Mouse (Mus musculus) midbrain, embryonic 14.5 days (tissue): ENCODE data around the gene Limk2. TPM values are rescaled to one million over a fixed set of nuclear protein-coding genes. Genes with fewer than 3 reads are reported as not detected.

Experiments
- ATAC-seq: fragments of 200-750 bp; cut with Nextera tagmentation; 2 replicates; pipeline ENCODE4 v1.8.0; 2017; ENCODE audit warnings: moderate number of reproducible peaks, moderate library complexity; ENCODE audit not compliant: low FRiP score, low TSS enrichment
- DNase-seq: peaks from one replicate; pipeline ENCODE4 v3.0.0-alpha.2; 2015
- H3K27ac ChIP-seq: fragments of 300-500 bp; sonication (generic); replicated peaks from 2 replicates; pipeline ENCODE4 v1.5.1; 2014; ENCODE audit warnings: mild to moderate bottlenecking, low read depth, low read length, moderate library complexity
- H3K27me3 ChIP-seq: fragments of 300-500 bp; sonication (generic); 2 replicates; pipeline ENCODE4 v1.6.1; 2014; ENCODE audit warnings: low read length, control low read depth, mixed read lengths; ENCODE audit not compliant: control insufficient read depth, insufficient read depth
- H3K36me3 ChIP-seq: fragments of 300-500 bp; sonication (generic); 2 replicates; pipeline ENCODE4 v1.6.1; 2014; ENCODE audit warnings: low read length, control low read depth; ENCODE audit not compliant: control insufficient read depth, insufficient read depth
- H3K4me1 ChIP-seq: fragments of 300-500 bp; sonication (generic); 2 replicates; pipeline ENCODE4 v1.6.1; 2014; ENCODE audit warnings: mild to moderate bottlenecking, antibody characterized with exemption, low read length, control low read depth; ENCODE audit not compliant: control insufficient read depth, insufficient read depth
- H3K4me2 ChIP-seq: fragments of 300-500 bp; sonication (generic); 2 replicates; pipeline ENCODE4 v1.6.1; 2014; ENCODE audit warnings: mild to moderate bottlenecking, low read length, moderate library complexity
- H3K4me3 ChIP-seq: fragments of 300-500 bp; sonication (generic); replicated peaks from 2 replicates; pipeline ENCODE4 v1.5.1; 2014; ENCODE audit warnings: low read depth, low read length
- H3K9ac ChIP-seq: fragments of 300-500 bp; sonication (generic); replicated peaks from 2 replicates; pipeline ENCODE4 v1.6.1; 2014; ENCODE audit warnings: mild to moderate bottlenecking, low read length, moderate library complexity
- H3K9me3 ChIP-seq: fragments of 300-500 bp; sonication (generic); 2 replicates; pipeline ENCODE4 v1.6.1; 2016; ENCODE audit warnings: low read length, control low read depth, mixed read lengths; ENCODE audit not compliant: control insufficient read depth
- WGBS: fragments of 180-500 bp; shearing (Covaris S2); extraction: QIAGEN DNeasy Blood & Tissue Kit; methylation state at CpG from one replicate; pipeline ENCODE4 v1.1.7; 2014; 5-methylcytosine and 5-hydroxymethylcytosine counted together
- polyA plus RNA-seq: library from polyadenylated mRNA; unstranded; fragments of >200 nt; fragmentation: Nextera tagmentation; extraction: Ambion mirVana; gene quantifications from 2 replicates; pipeline ENCODE4 v1.2.1, GENCODE M21; 2014

Gene Limk2
- polyA plus RNA-seq, 1 experiment from 2014 or later = 155 TPM

GRCm38 (mm10) chr11:3386941-3387368, 22.0 kb downstream of the Limk2 start:
- Histone ChIP-seq H3K27me3 (no peaks in the 10 kb centered on the region), H3K4me2 (no peak overlapping the region), H3K4me3 (no peak overlapping the region), H3K27ac (no peak overlapping the region), H3K9ac (no peak overlapping the region), H3K36me3 (no peaks in the 10 kb centered on the region), H3K9me3 (no peaks in the 10 kb centered on the region), H3K4me1 (no peaks in the 10 kb centered on the region)
- 26% methylated on average over 4 of the region's 4 CpGs for WGBS
- DNase-seq (peak; percentile 86), ATAC-seq (no peak)

- Histone ChIP-seq H3K36me3 (no peaks in the 10 kb centered on the region), H3K4me1 (no peaks in the 10 kb centered on the region), H3K9me3 (no peaks in the 10 kb centered on the region), H3K4me2 (no peak overlapping the region), H3K9ac (no peak overlapping the region), H3K27me3 (no peaks in the 10 kb centered on the region), H3K4me3 (no peak overlapping the region), H3K27ac (no peak overlapping the region)
- 76% methylated on average over 5 of the region's 5 CpGs for WGBS
- ATAC-seq = no peak
- no peak for DNase-seq
These were observed 26.1 kb downstream of the Limk2 start for GRCm38 (mm10) chr11:3382602-3383594.

GRCm38 (mm10) chr11:3381148-3381814, 27.7 kb downstream of the Limk2 start:
- no peaks in the 10 kb centered on the region for H3K4me1 ChIP-seq
- WGBS = 95% methylated on average over 6 of the region's 6 CpGs
- H3K36me3 ChIP-seq = no peaks in the 10 kb centered on the region
- no peak for DNase-seq
- no peaks in the 10 kb centered on the region for H3K27me3 ChIP-seq
- H3K27ac ChIP-seq = no peak overlapping the region
- no peak overlapping the region for H3K4me3 ChIP-seq
- H3K4me2 ChIP-seq = no peak overlapping the region
- no peak for ATAC-seq
- H3K9me3 ChIP-seq = no peaks in the 10 kb centered on the region
- H3K9ac ChIP-seq = no peak overlapping the region

GRCm38 (mm10) chr11:3379427-3379826, 29.6 kb downstream of the Limk2 start:
- H3K27ac ChIP-seq = no peak overlapping the region
- H3K4me1 ChIP-seq = 0 out of 2 replicates have a peak, but pooled peaks cover under 1% of the 10 kb centered on the region
- no peaks in the 10 kb centered on the region for H3K9me3 ChIP-seq
- H3K27me3 ChIP-seq = no peaks in the 10 kb centered on the region
- 92% methylated on average over 4 of the region's 4 CpGs for WGBS
- DNase-seq (no peak), ATAC-seq (no peak)
- no peaks in the 10 kb centered on the region for H3K36me3 ChIP-seq
- no peak overlapping the region for H3K4me3 ChIP-seq
- H3K9ac ChIP-seq = no peak overlapping the region
- no peak overlapping the region for H3K4me2 ChIP-seq

GRCm38 (mm10) chr11:3374741-3375140, 34.2 kb downstream of the Limk2 start:
- H3K27me3 ChIP-seq = no peaks in the 10 kb centered on the region
- H3K9ac ChIP-seq = peak overlapping the region; percentile 29; the same call in 1 of the 2 replicates
- no peak for DNase-seq
- H3K27ac ChIP-seq = peak overlapping the region; percentile 73
- no peaks in the 10 kb centered on the region for H3K36me3 ChIP-seq
- H3K4me3 ChIP-seq = no peak overlapping the region
- peak overlapping the region; percentile 25; the same call in 1 of the 2 replicates for H3K4me2 ChIP-seq
- no peaks in the 10 kb centered on the region for H3K9me3 ChIP-seq
- no peak for ATAC-seq
- peaks cover 24% of the 10 kb centered on the region for H3K4me1 ChIP-seq
- WGBS = 74% methylated on average over 12 of the region's 12 CpGs

GRCm38 (mm10) chr11:3374293-3374645, 34.7 kb downstream of the Limk2 start:
- H3K27me3 ChIP-seq = no peaks in the 10 kb centered on the region
- DNase-seq = peak; percentile 55
- H3K36me3 ChIP-seq = no peaks in the 10 kb centered on the region
- peak overlapping the region; percentile 25 for H3K4me2 ChIP-seq
- H3K9me3 ChIP-seq = no peaks in the 10 kb centered on the region
- no peak overlapping the region for H3K4me3 ChIP-seq
- WGBS = 6% methylated on average over 7 of the region's 7 CpGs
- H3K4me1 ChIP-seq = peaks cover 29% of the 10 kb centered on the region
- peak overlapping the region; percentile 29; the same call in 1 of the 2 replicates for H3K9ac ChIP-seq
- H3K27ac ChIP-seq = peak overlapping the region; percentile 73
- ATAC-seq = no peak

- 22% methylated on average over 7 of the region's 7 CpGs for WGBS
- ATAC-seq = no peak
- H3K4me2 ChIP-seq = peak overlapping the region; percentile 25
These were observed 35.2 kb downstream of the Limk2 start for GRCm38 (mm10) chr11:3373591-3374292.

GRCm38 (mm10) chr11:3371599-3372295, 37.2 kb downstream of the Limk2 start:
- DNase-seq (no peak), ATAC-seq (0 out of 2 replicates have a peak, but pooled peaks have one; percentile 7)
- H3K4me1 ChIP-seq = peaks cover 37% of the 10 kb centered on the region
- no peaks in the 10 kb centered on the region for H3K36me3 ChIP-seq
- peak overlapping the region; percentile 76 for H3K9ac ChIP-seq
- H3K27ac ChIP-seq = peak overlapping the region; percentile 92
- H3K4me2 ChIP-seq = peak overlapping the region; percentile 63
- peak overlapping the region; percentile 65 for H3K4me3 ChIP-seq
- H3K27me3 ChIP-seq = no peaks in the 10 kb centered on the region
- WGBS = 23% methylated on average over 7 of the region's 7 CpGs
- no peaks in the 10 kb centered on the region for H3K9me3 ChIP-seq

More at GRCm38 (mm10) chr11:3373591-3374292, 35.2 kb downstream of the Limk2 start:
- no peaks in the 10 kb centered on the region for H3K27me3 ChIP-seq
- peak overlapping the region; percentile 29; the same call in 1 of the 2 replicates for H3K9ac ChIP-seq
- H3K4me3 ChIP-seq = no peak overlapping the region
- peaks cover 34% of the 10 kb centered on the region for H3K4me1 ChIP-seq
- no peaks in the 10 kb centered on the region for H3K9me3 ChIP-seq
- DNase-seq = peak; percentile 25
- peak overlapping the region; percentile 73 for H3K27ac ChIP-seq
- no peaks in the 10 kb centered on the region for H3K36me3 ChIP-seq
